Mouse (Mus musculus): ENCODE data around the gene Adcy2.

DNA sequence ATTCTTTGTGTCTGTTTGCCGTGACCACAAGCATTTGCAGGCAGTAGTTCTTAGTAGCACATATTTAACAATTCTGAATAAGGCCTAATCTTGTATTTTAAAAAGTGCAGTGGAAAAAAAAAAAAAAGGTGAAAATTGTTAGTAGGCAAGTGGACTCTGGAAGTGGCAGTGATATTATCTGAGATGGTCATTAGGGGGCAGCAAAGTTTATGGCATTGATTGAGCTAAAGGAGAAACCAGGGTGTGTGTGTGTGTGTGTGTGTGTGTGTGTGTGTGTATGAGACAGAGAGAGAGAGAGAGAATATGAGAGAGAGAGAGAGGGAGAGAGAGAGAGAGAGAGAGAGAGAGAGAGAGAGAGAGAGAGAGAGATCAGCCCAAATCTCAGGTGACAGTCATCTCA lies 405.5 kb downstream of the Adcy2 start:
- no peak for TF ChIP-seq CTCF (IDR thresholded peaks at IDR 0.05; ENCODE audit: borderline replicate concordance, insufficient read depth, low read length)
- no peak for TF ChIP-seq POLR2A (IDR thresholded peaks at IDR 0.05; ENCODE audit: low read depth, low read length)
